Mouse (Mus musculus): Measurements from ENCODE around the gene Cdkal1.

Gene Cdkal1

DNA sequence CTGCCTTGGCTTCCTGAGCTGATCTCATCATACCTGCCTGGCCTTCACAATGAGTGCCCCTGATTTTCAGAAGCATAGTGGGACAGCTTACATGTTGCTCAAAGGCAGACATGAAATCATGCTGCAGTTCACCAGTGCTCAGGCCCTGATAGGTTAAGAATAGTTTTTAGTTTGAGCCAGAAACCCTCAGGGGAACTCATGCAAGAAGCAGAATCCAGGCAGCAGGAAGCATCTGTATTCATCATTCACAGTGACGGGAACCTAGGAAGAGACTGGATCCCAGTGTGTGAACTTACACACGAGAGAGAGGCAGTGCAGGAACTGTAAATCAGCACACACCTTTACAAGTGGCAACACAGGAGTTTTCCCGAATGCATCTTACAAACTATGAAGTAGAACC is 441.0 kb downstream of the Cdkal1 start:
- in situ Hi-C loops (cut with MboI; ENCODE audit: low pct_unique_long_range_greater_than_20kb in 1 of 2, low sequenced_read_pairs in 2 of 2, unreplicated experiment in 1 of 2): no loop called here

- in situ Hi-C loops (cut with MboI; ENCODE audit: low pct_unique_long_range_greater_than_20kb in 1 of 2, low sequenced_read_pairs in 2 of 2, unreplicated experiment in 1 of 2): no loop called here
Measured at GRCm38 (mm10) chr13:29411176-29411575, 444.3 kb downstream of the Cdkal1 start.

DNA sequence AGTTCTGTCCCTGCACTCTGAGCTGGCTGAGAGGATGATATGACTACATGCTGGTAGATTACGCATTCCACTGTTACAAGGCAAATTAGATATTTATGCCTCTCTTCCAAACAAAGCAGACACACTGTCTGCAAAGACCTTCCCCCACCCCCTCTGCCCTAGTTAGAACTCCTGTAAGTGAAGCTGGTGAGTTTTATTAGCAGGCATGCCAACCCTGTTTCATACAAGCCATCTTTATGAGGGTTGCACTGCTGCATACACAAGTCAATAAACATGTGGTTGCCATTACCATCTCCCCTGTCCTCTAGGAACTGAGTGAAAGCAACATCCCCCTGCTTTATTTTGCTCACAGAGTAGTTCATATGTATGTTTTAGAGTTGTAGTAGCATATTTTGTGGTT is 447.9 kb downstream of the Cdkal1 start:
- in situ Hi-C loops (cut with MboI; ENCODE audit: low pct_unique_long_range_greater_than_20kb in 1 of 2, low sequenced_read_pairs in 2 of 2, unreplicated experiment in 1 of 2): no loop called here

GRCm38 (mm10) chr13:29405316-29405715 is 450.2 kb downstream of the Cdkal1 start:
- in situ Hi-C loops (cut with MboI; ENCODE audit: low pct_unique_long_range_greater_than_20kb in 1 of 2, low sequenced_read_pairs in 2 of 2, unreplicated experiment in 1 of 2): no loop called here

DNA sequence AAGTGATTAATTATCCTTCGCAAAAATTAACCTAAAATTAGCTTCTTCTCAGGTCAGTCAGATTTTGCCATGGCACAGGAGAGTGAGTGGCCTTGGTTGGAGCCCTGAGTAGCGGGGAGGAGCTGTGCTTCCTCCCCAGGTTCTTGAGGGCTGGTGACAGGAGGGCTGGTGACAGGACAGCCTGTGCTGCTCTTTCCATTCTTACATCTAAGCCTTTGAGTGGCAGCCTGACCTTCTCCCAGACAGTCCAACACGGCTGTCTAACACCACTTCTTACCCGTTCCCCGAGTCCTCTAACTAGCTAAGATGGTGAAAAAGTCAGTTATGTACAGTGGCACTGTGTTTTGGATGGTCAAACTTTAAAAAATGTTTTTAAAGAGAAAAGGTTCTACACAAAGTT is 452.3 kb downstream of the Cdkal1 start:
- in situ Hi-C loops (cut with MboI; ENCODE audit: low pct_unique_long_range_greater_than_20kb in 1 of 2, low sequenced_read_pairs in 2 of 2, unreplicated experiment in 1 of 2): no loop called here

DNA sequence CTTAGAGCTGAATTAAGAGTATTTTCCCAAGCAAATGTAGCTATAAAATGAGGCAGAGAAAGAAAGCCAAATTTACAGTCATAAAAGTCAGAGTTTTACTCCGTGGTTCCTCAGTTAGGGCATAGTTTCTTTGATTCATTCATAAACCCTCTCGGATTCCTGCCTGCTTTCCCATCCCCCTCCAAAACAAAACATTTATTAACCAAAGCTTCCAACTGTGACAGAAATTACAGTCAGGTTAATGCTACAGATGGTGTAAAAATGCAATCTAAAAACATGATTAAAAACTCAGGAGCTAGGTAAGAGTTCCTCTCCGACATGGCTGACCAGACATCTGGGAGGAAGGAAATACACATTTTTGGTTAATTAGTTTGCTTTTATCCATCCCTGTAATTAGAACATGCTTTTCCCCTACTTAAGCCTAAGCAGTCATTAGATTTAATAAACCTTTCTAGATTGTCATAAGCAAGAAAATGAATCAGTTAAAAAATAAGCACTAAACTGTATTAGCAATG is 452.9 kb downstream of the Cdkal1 start:
- in situ Hi-C loops (cut with MboI; ENCODE audit: low pct_unique_long_range_greater_than_20kb in 1 of 2, low sequenced_read_pairs in 2 of 2, unreplicated experiment in 1 of 2): no loop called here

GRCm38 (mm10) chr13:29399908-29400307 is 455.6 kb downstream of the Cdkal1 start:
- in situ Hi-C loops (cut with MboI; ENCODE audit: low pct_unique_long_range_greater_than_20kb in 1 of 2, low sequenced_read_pairs in 2 of 2, unreplicated experiment in 1 of 2): no loop called here

DNA sequence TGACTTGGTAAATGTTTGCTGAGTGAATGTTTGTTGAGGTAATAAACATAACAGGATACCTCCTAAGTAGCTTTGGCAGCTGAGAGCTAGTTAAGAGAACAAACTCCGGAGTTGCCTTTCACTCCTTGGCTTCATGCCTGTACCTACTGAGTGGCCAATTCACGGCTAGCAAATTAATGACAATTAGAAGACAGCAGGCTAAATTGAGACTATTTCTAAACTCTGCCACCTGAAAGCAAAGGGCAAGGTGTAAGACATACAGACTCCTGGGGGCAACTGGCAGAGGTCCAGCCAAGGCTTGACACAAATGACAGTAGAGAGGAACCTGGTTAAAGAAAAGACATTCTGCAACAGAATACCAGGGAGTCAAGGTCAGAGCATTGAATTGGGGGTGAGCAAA is 457.0 kb downstream of the Cdkal1 start:
- in situ Hi-C loops (cut with MboI; ENCODE audit: low pct_unique_long_range_greater_than_20kb in 1 of 2, low sequenced_read_pairs in 2 of 2, unreplicated experiment in 1 of 2): no loop called here

DNA sequence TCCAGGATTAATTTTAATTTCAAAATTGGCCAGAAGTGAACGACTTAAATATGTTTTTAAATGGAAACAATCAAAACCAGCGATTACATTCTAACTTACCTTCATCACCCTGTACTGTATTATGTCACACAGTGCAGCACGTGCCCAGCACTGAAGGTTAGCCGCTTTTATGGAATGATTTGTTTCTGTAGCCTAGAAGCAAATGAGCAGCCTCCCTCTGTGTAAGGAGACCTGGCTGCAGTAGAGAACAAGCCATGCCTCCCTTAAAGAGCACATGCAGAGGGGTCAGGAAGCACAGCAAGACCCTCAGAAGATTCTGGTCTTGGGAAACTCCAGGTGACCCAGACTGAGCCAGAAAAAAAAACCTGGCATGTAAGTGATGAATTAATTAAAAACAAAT is 459.8 kb downstream of the Cdkal1 start:
- in situ Hi-C loops (cut with MboI; ENCODE audit: low pct_unique_long_range_greater_than_20kb in 1 of 2, low sequenced_read_pairs in 2 of 2, unreplicated experiment in 1 of 2): no loop called here

DNA sequence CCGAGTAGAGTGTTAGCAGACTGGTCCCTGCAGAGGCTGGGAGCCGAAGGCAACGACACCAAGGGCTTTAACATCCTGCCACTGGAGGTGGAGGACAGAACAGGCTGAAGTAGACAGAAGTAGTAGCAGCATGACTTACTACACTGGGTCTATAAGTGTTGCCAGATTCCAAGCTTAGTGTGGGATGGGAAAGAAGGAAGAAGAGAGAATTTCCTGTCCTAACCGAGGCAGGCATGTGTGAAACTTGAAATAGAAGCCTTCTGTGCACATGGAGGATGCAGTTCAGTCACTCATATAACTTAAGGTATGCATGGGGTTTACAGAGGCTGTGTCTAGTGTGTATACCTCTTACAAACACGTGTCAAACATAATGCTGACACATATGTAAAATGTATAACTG is 465.4 kb downstream of the Cdkal1 start:
- in situ Hi-C loops (cut with MboI; ENCODE audit: low pct_unique_long_range_greater_than_20kb in 1 of 2, low sequenced_read_pairs in 2 of 2, unreplicated experiment in 1 of 2): no loop called here

DNA sequence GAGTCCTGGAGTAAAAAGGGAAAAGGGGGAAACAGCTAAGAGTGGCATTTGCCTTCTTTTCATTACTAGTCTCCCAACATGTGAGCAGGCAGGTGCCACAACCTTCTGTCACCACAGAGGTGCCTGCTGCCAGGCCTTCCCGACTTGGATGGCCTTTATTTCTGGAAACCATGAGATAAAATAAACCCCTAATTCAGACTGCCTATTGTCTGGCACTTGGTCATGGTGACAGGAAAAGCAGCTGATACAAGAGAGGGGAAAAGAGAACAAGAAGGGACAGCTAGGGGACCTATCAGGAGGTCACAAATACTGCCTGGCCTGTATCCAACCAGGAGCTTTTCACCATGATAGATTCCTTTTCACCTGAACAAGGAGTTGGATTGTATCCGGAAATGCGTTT is 466.6 kb downstream of the Cdkal1 start:
- in situ Hi-C loops (cut with MboI; ENCODE audit: low pct_unique_long_range_greater_than_20kb in 1 of 2, low sequenced_read_pairs in 2 of 2, unreplicated experiment in 1 of 2): no loop called here

DNA sequence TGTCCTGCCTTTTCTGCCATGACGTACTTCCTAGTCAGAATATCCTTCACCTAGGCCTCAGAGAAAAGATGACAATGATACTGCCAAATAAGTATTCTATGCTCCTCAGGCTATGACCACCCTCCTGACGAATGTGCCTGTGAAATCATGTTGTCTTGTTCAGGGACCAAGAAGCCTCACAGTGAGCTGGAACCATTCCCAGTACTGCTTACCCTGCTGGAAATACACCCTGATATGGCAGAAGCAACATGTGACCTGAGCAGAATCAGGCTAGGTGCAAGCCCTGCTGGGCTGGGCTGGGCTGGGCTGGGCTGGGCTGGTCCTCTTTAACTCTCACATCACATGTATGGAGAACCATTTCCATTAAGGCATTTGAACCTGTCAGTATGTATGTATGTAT is 477.9 kb downstream of the Cdkal1 start:
- in situ Hi-C loops (cut with MboI; ENCODE audit: low pct_unique_long_range_greater_than_20kb in 1 of 2, low sequenced_read_pairs in 2 of 2, unreplicated experiment in 1 of 2): no loop called here

DNA sequence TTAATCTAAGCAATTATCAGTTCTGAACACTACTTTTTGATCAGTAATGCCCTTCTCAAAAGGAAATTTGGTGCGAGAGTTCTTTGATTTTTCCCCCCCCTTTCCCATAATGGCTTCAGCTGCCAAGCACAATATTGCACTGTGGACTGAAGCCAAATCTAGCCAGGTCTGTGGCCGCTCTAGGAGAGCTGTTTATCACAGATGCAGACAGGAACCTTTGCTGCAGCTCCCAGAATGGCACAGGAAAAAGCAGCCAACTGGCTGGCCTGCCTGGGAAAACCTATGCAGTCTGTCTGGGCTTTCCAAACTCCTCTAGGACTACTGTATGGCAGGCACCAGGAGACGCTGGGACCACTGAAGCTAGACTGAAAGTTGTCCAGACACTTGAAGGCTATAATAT is 483.6 kb downstream of the Cdkal1 start:
- in situ Hi-C loops (cut with MboI; ENCODE audit: low pct_unique_long_range_greater_than_20kb in 1 of 2, low sequenced_read_pairs in 2 of 2, unreplicated experiment in 1 of 2): no loop called here

GRCm38 (mm10) chr13:29371466-29371771 is 484.1 kb downstream of the Cdkal1 start:
- in situ Hi-C loops (cut with MboI; ENCODE audit: low pct_unique_long_range_greater_than_20kb in 1 of 2, low sequenced_read_pairs in 2 of 2, unreplicated experiment in 1 of 2): no loop called here

GRCm38 (mm10) chr13:29370731-29371465 is 484.6 kb downstream of the Cdkal1 start:
- in situ Hi-C loops (cut with MboI; ENCODE audit: low pct_unique_long_range_greater_than_20kb in 1 of 2, low sequenced_read_pairs in 2 of 2, unreplicated experiment in 1 of 2): no loop called here

DNA sequence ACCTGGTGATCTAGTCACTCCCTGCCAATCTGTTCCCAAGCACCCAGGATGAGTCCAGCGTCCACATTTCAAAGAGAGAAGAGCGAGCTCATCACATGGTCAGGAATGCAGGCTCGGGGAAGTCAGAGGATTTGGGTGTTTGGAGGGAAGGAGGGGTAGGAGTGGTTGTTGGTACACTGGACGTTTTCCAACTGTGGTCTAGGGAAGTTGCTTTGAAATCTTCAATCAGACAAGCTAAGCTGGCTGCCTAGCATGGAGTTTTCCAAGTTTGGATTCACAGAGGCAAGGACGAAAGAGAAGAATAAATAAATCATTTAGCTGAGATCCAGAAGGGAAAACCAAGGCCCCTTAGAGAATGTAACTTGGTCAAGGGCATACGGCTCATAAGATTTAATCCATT is 486.7 kb downstream of the Cdkal1 start:
- in situ Hi-C loops (cut with MboI; ENCODE audit: low pct_unique_long_range_greater_than_20kb in 1 of 2, low sequenced_read_pairs in 2 of 2, unreplicated experiment in 1 of 2): no loop called here

- in situ Hi-C loops (cut with MboI; ENCODE audit: low pct_unique_long_range_greater_than_20kb in 1 of 2, low sequenced_read_pairs in 2 of 2, unreplicated experiment in 1 of 2): no loop called here
Measured at GRCm38 (mm10) chr13:29364901-29365625, 490.4 kb downstream of the Cdkal1 start.

DNA sequence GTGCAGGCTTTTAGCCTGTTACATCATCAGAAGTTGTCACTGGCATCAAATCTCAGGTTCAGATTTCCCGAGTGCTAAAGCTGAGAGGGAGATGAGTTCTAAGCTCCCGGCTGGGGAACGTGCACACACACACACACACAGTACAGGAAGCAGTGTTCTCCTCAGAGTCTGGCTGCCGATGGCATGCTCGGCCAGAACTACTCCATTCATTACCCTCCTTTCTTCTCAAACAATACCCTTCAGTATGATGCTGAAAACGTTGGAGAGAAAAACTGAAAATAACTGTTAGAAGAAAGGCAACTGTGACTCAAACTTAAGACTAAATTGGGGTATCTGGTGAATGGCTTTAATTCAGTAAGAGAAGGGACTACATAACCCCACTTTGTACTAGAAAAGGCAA is 491.5 kb downstream of the Cdkal1 start:
- in situ Hi-C loops (cut with MboI; ENCODE audit: low pct_unique_long_range_greater_than_20kb in 1 of 2, low sequenced_read_pairs in 2 of 2, unreplicated experiment in 1 of 2): no loop called here

DNA sequence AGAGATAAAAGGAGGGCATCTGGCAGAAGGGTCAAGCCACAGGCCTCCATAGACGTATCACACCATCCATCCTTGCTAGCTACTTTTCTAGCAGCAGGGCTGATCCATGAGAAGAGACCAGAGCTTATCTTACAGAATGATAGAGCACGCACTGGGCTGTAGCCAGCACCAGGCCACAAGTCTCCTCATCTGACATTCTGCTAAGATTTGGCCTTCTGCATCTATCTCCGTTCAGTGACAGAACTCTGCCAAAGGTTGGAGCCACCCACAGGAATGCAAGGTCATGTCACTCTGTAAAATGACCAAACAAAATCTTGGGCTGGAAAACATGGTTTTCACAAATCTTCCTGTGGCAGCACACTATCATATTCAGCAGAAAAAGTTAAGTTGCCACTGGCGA is 493.6 kb downstream of the Cdkal1 start:
- in situ Hi-C loops (cut with MboI; ENCODE audit: low pct_unique_long_range_greater_than_20kb in 1 of 2, low sequenced_read_pairs in 2 of 2, unreplicated experiment in 1 of 2): no loop called here

DNA sequence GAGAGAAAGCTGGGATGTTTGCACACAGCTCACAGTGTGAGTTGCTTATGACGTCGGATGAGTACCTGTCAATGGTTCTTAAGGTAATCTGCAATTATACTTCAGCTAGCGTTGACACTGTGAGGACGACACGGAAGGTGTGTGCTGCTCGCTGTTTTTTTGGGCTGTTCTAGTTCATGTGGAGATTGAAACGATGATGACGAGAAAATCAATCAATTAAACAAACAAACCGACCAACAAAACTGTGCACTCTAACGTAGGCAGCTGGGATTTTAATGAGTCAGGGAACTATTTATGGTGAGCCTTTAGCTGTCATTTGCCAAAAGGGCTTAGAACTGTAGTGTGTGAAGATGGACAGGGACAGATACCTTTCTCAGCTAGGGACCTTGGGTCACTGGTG is 494.6 kb downstream of the Cdkal1 start:
- in situ Hi-C loops (cut with MboI; ENCODE audit: low pct_unique_long_range_greater_than_20kb in 1 of 2, low sequenced_read_pairs in 2 of 2, unreplicated experiment in 1 of 2): no loop called here
